In genomic region chr9:107280322-107281027, GRCm38 (mm10) we compare ENCODE assay signal across 8 mouse cellular contexts. TPM values are rescaled to one million over a fixed set of nuclear protein-coding genes. Genes with fewer than 3 reads are reported as not detected.
A peak's percentile ranks its signal among the peaks of the same experiment; 100 is the strongest.
DNase-seq lines count a peak whose midpoint lies in the region; ATAC-seq lines count a peak whose summit lies in the region.

No protein-coding gene starts in this region.

- H3K4me3 ChIP-seq in midbrain, embryonic 10.5 days: peak overlapping the region; percentile 22; the same call in 1 of the 2 replicates
- H3K4me3 ChIP-seq in midbrain, embryonic 14.5 days (replicated peaks; ENCODE audit: low read depth, low read length): no peak overlapping the region
- peak overlapping the region; percentile 42 for H3K4me3 ChIP-seq in embryonic facial prominence, embryonic 10.5 days
- peak overlapping the region; percentile 29 for H3K4me3 ChIP-seq in liver, embryonic 15.5 days (replicated peaks)
- peak overlapping the region; percentile 22 for H3K4me3 ChIP-seq in stomach, embryonic 16.5 days (replicated peaks; ENCODE audit: low read length)

- DNase-seq in midbrain, embryonic 10.5 days (ENCODE audit: low spot score): no peak
- DNase-seq in midbrain, embryonic 14.5 days: no peak
- no peak for DNase-seq in embryonic facial prominence, embryonic 10.5 days (ENCODE audit: low spot score)
- DNase-seq in cerebellum, adult 18-20 months: no peak
- no peak for DNase-seq in embryo, embryonic 9.5 days (ENCODE audit: extremely low spot score)
- no peak for DNase-seq in retina, postnatal 1 day

- H3K9me3 ChIP-seq in midbrain, embryonic 10.5 days (replicated peaks): no peaks in the 10 kb centered on the region
- H3K9me3 ChIP-seq in midbrain, embryonic 14.5 days (ENCODE audit: control insufficient read depth, low read length): no peaks in the 10 kb centered on the region
- no peaks in the 10 kb centered on the region for H3K9me3 ChIP-seq in embryonic facial prominence, embryonic 10.5 days
- H3K9me3 ChIP-seq in liver, embryonic 15.5 days (replicated peaks): no peaks in the 10 kb centered on the region
- no peaks in the 10 kb centered on the region for H3K9me3 ChIP-seq in stomach, embryonic 16.5 days (replicated peaks; ENCODE audit: control insufficient read depth, low read length)

- no peaks in the 10 kb centered on the region for H3K36me3 ChIP-seq in midbrain, embryonic 10.5 days
- H3K36me3 ChIP-seq in midbrain, embryonic 14.5 days (ENCODE audit: control insufficient read depth, insufficient read depth, low read length): no peaks in the 10 kb centered on the region
- no peaks in the 10 kb centered on the region for H3K36me3 ChIP-seq in embryonic facial prominence, embryonic 10.5 days (replicated peaks)
- H3K36me3 ChIP-seq in liver, embryonic 15.5 days (replicated peaks): no peaks in the 10 kb centered on the region
- H3K36me3 ChIP-seq in stomach, embryonic 16.5 days (ENCODE audit: control insufficient read depth, insufficient read depth, low read length): no peaks in the 10 kb centered on the region

- H3K4me1 ChIP-seq in midbrain, embryonic 10.5 days: peaks cover 37% of the 10 kb centered on the region
- peaks cover 11% of the 10 kb centered on the region; the same call in 1 of the 2 replicates for H3K4me1 ChIP-seq in midbrain, embryonic 14.5 days (ENCODE audit: control insufficient read depth, insufficient read depth, low read length)
- H3K4me1 ChIP-seq in embryonic facial prominence, embryonic 10.5 days: peaks cover 38% of the 10 kb centered on the region
- H3K4me1 ChIP-seq in liver, embryonic 15.5 days (replicated peaks): peaks cover 37% of the 10 kb centered on the region
- peaks cover 25% of the 10 kb centered on the region for H3K4me1 ChIP-seq in stomach, embryonic 16.5 days (ENCODE audit: control insufficient read depth, insufficient read depth, low read length)

- WGBS in midbrain, embryonic 10.5 days: 46% methylated on average over 13 of the region's 13 CpGs
- WGBS in midbrain, embryonic 14.5 days: 43% methylated on average over 13 of the region's 13 CpGs
- 53% methylated on average over 13 of the region's 13 CpGs for WGBS in embryonic facial prominence, embryonic 10.5 days
- WGBS in liver, embryonic 15.5 days (ENCODE audit: insufficient replicate concordance): 8% methylated on average over 13 of the region's 13 CpGs
- WGBS in stomach, embryonic 16.5 days: 45% methylated on average over 13 of the region's 13 CpGs

- no peak for ATAC-seq in midbrain, embryonic 14.5 days (ENCODE audit: low FRiP score, low TSS enrichment)
- peak; percentile 50 for ATAC-seq in liver, embryonic 15.5 days (ENCODE audit: insufficient read depth)
- peak; percentile 35; the same call in 1 of the 2 replicates for ATAC-seq in stomach, embryonic 16.5 days (ENCODE audit: insufficient read depth, low FRiP score)

- no peak overlapping the region for H3K4me2 ChIP-seq in midbrain, embryonic 14.5 days (ENCODE audit: low read length)
- H3K4me2 ChIP-seq in liver, embryonic 15.5 days: peak overlapping the region; percentile 59
- H3K4me2 ChIP-seq in stomach, embryonic 16.5 days (ENCODE audit: low read depth, low read length): peak overlapping the region; percentile 36

- H3K9ac ChIP-seq in midbrain, embryonic 14.5 days (replicated peaks; ENCODE audit: low read length): no peak overlapping the region; the same call in 1 of the 2 replicates
- H3K9ac ChIP-seq in liver, embryonic 15.5 days: no peak overlapping the region
- peak overlapping the region; percentile 61 for H3K9ac ChIP-seq in stomach, embryonic 16.5 days (ENCODE audit: low read length)

- H3K27me3 ChIP-seq in midbrain, embryonic 10.5 days (ENCODE audit: low read depth, poor library complexity, severe bottlenecking): peaks cover 14% of the 10 kb centered on the region
- no peaks in the 10 kb centered on the region for H3K27me3 ChIP-seq in midbrain, embryonic 14.5 days (ENCODE audit: control insufficient read depth, insufficient read depth, low read length)
- no peaks in the 10 kb centered on the region for H3K27me3 ChIP-seq in embryonic facial prominence, embryonic 10.5 days (replicated peaks; ENCODE audit: low read depth, poor library complexity, severe bottlenecking)
- H3K27me3 ChIP-seq in liver, embryonic 15.5 days: no peaks in the 10 kb centered on the region
- no peaks in the 10 kb centered on the region for H3K27me3 ChIP-seq in stomach, embryonic 16.5 days (ENCODE audit: control insufficient read depth, insufficient read depth, low read length)

- peak overlapping the region; percentile 66 for H3K27ac ChIP-seq in midbrain, embryonic 10.5 days (replicated peaks)
- H3K27ac ChIP-seq in midbrain, embryonic 14.5 days (replicated peaks; ENCODE audit: low read depth, low read length): no peak overlapping the region
- peak overlapping the region; percentile 82 for H3K27ac ChIP-seq in embryonic facial prominence, embryonic 10.5 days (replicated peaks)
- H3K27ac ChIP-seq in liver, embryonic 15.5 days (replicated peaks): peak overlapping the region; percentile 76
- H3K27ac ChIP-seq in stomach, embryonic 16.5 days (ENCODE audit: low read length): peak overlapping the region; percentile 94

RNA-seq across cellular contexts. Expression of gene Mapkapk3, which starts 9.2 kb away (rescaled TPM):
- polyA plus RNA-seq in midbrain, embryonic 10.5 days (2016; fragmentation: Nextera tagmentation; extraction: Ambion mirVana): 3.9 and 4.9 TPM in 2 replicates
- 1.5 and 1.8 TPM in 2 replicates for polyA plus RNA-seq in midbrain, embryonic 14.5 days (2014; fragmentation: Nextera tagmentation; extraction: Ambion mirVana)
- polyA plus RNA-seq in embryonic facial prominence, embryonic 10.5 days (2016; fragmentation: Nextera tagmentation; extraction: Ambion mirVana): 4.9 and 5.1 TPM in 2 replicates
- 10.0 and 11.7 TPM in 2 replicates for polyA plus RNA-seq in liver, embryonic 15.5 days (2015; fragmentation: Nextera tagmentation; extraction: Ambion mirVana)
- 41.2 and 46.4 TPM in 2 replicates for polyA plus RNA-seq in stomach, embryonic 16.5 days (2015; fragmentation: Nextera tagmentation; extraction: Ambion mirVana)

RNA-seq across cellular contexts. Expression of gene Cish, which starts 15.4 kb away (rescaled TPM):
- polyA plus RNA-seq in midbrain, embryonic 10.5 days (2016; fragmentation: Nextera tagmentation; extraction: Ambion mirVana): 7.3 and 7.5 TPM in 2 replicates
- polyA plus RNA-seq in midbrain, embryonic 14.5 days (2014; fragmentation: Nextera tagmentation; extraction: Ambion mirVana): 5.0 and 5.5 TPM in 2 replicates
- polyA plus RNA-seq in embryonic facial prominence, embryonic 10.5 days (2016; fragmentation: Nextera tagmentation; extraction: Ambion mirVana): 6.7 and 7.2 TPM in 2 replicates
- polyA plus RNA-seq in liver, embryonic 15.5 days (2015; fragmentation: Nextera tagmentation; extraction: Ambion mirVana): 11.6 and 12.4 TPM in 2 replicates
- polyA plus RNA-seq in stomach, embryonic 16.5 days (2015; fragmentation: Nextera tagmentation; extraction: Ambion mirVana): 13.2 and 16.5 TPM in 2 replicates

RNA-seq across cellular contexts. Expression of gene Dock3, which starts 48.8 kb away (rescaled TPM):
- 4.2 and 4.4 TPM in 2 replicates for polyA plus RNA-seq in midbrain, embryonic 10.5 days (2016; fragmentation: Nextera tagmentation; extraction: Ambion mirVana)
- polyA plus RNA-seq in midbrain, embryonic 14.5 days (2014; fragmentation: Nextera tagmentation; extraction: Ambion mirVana): 20.8 and 25.7 TPM in 2 replicates
- 1.3 and 1.7 TPM in 2 replicates for polyA plus RNA-seq in embryonic facial prominence, embryonic 10.5 days (2016; fragmentation: Nextera tagmentation; extraction: Ambion mirVana)
- 0.01 TPM in 1 of 2 replicates, not detected in the other for polyA plus RNA-seq in liver, embryonic 15.5 days (2015; fragmentation: Nextera tagmentation; extraction: Ambion mirVana)
- 0.30 and 0.45 TPM in 2 replicates for polyA plus RNA-seq in stomach, embryonic 16.5 days (2015; fragmentation: Nextera tagmentation; extraction: Ambion mirVana)

RNA-seq across cellular contexts. Expression of gene Hemk1, which starts 57.7 kb away (rescaled TPM):
- polyA plus RNA-seq in midbrain, embryonic 10.5 days (2016; fragmentation: Nextera tagmentation; extraction: Ambion mirVana): 13.5 and 15.2 TPM in 2 replicates
- polyA plus RNA-seq in midbrain, embryonic 14.5 days (2014; fragmentation: Nextera tagmentation; extraction: Ambion mirVana): 20.9 and 21.7 TPM in 2 replicates
- polyA plus RNA-seq in embryonic facial prominence, embryonic 10.5 days (2016; fragmentation: Nextera tagmentation; extraction: Ambion mirVana): 10.7 and 11.6 TPM in 2 replicates
- 3.6 and 3.7 TPM in 2 replicates for polyA plus RNA-seq in liver, embryonic 15.5 days (2015; fragmentation: Nextera tagmentation; extraction: Ambion mirVana)
- 11.3 and 11.8 TPM in 2 replicates for polyA plus RNA-seq in stomach, embryonic 16.5 days (2015; fragmentation: Nextera tagmentation; extraction: Ambion mirVana)

RNA-seq across cellular contexts. Expression of gene 6430571L13Rik, which starts 59.9 kb away (rescaled TPM):
- polyA plus RNA-seq in midbrain, embryonic 10.5 days (2016; fragmentation: Nextera tagmentation; extraction: Ambion mirVana): 1.8 and 2.5 TPM in 2 replicates
- polyA plus RNA-seq in midbrain, embryonic 14.5 days (2014; fragmentation: Nextera tagmentation; extraction: Ambion mirVana): 4.1 and 6.3 TPM in 2 replicates
- 0.83 and 0.95 TPM in 2 replicates for polyA plus RNA-seq in embryonic facial prominence, embryonic 10.5 days (2016; fragmentation: Nextera tagmentation; extraction: Ambion mirVana)
- polyA plus RNA-seq in liver, embryonic 15.5 days (2015; fragmentation: Nextera tagmentation; extraction: Ambion mirVana): 0.12 TPM in 2 replicates
- 0.47 and 0.90 TPM in 2 replicates for polyA plus RNA-seq in stomach, embryonic 16.5 days (2015; fragmentation: Nextera tagmentation; extraction: Ambion mirVana)
